Mouse (Mus musculus): ENCODE measurements at regions not wholly inside any gene's neighbourhood (a gene's known extent, or its start where the extent isn't known, plus 50 kb on each side); places are given as distances from the start of the nearest gene placed in this dataset.

GRCm38 (mm10) chr16:93182656-93183055 lies 356.7 kb upstream of the Runx1 start:
- no peak for DNase-seq

GRCm38 (mm10) chr16:93181497-93181896 lies 355.5 kb upstream of the Runx1 start:
- DNase-seq: no peak

- no peak for DNase-seq
Measured at GRCm38 (mm10) chr16:93180213-93180612, 354.3 kb upstream of the Runx1 start.

GRCm38 (mm10) chr16:93166667-93167066 lies 340.7 kb upstream of the Runx1 start:
- no peak for DNase-seq

- DNase-seq: no peak
Measured at GRCm38 (mm10) chr16:93158526-93159226, 332.7 kb upstream of the Runx1 start.

GRCm38 (mm10) chr16:93153545-93154329 lies 327.8 kb upstream of the Runx1 start:
- DNase-seq: no peak

- DNase-seq: peak; percentile 82
Measured at GRCm38 (mm10) chr16:93152765-93153489, 327.0 kb upstream of the Runx1 start.

GRCm38 (mm10) chr16:93152057-93152456 lies 326.1 kb upstream of the Runx1 start:
- no peak for DNase-seq

- no peak for DNase-seq
Measured at GRCm38 (mm10) chr16:93151652-93152051, 325.7 kb upstream of the Runx1 start.

- no peak for DNase-seq
Measured at GRCm38 (mm10) chr16:93150451-93150850, 324.5 kb upstream of the Runx1 start.

- DNase-seq: no peak
Measured at GRCm38 (mm10) chr16:93147525-93148222, 321.7 kb upstream of the Runx1 start.

GRCm38 (mm10) chr16:93146812-93147211 lies 320.9 kb upstream of the Runx1 start:
- no peak for DNase-seq

- no peak for DNase-seq
Measured at GRCm38 (mm10) chr16:93145617-93146016, 319.7 kb upstream of the Runx1 start.

GRCm38 (mm10) chr16:93144033-93144432 lies 318.1 kb upstream of the Runx1 start:
- no peak for DNase-seq

- DNase-seq: no peak
Measured at GRCm38 (mm10) chr16:93143164-93143563, 317.2 kb upstream of the Runx1 start.

- DNase-seq: no peak
Measured at GRCm38 (mm10) chr16:93141967-93142366, 316.0 kb upstream of the Runx1 start.

GRCm38 (mm10) chr16:93140535-93141110 lies 314.7 kb upstream of the Runx1 start:
- DNase-seq: no peak

- no peak for DNase-seq
Measured at GRCm38 (mm10) chr16:93137249-93137648, 311.3 kb upstream of the Runx1 start.

- DNase-seq: no peak
Measured at GRCm38 (mm10) chr16:93131404-93131803, 305.5 kb upstream of the Runx1 start.

GRCm38 (mm10) chr16:93130622-93131021 lies 304.7 kb upstream of the Runx1 start:
- no peak for DNase-seq

- DNase-seq: no peak
Measured at GRCm38 (mm10) chr16:93123707-93124106, 297.8 kb upstream of the Runx1 start.

GRCm38 (mm10) chr16:93116111-93116969 lies 290.4 kb upstream of the Runx1 start:
- DNase-seq: no peak

Data from thymus, postnatal 25 days (tissue).